Mouse (Mus musculus): ENCODE measurements around the gene Hspb7. TPM values are rescaled to one million over a fixed set of nuclear protein-coding genes. Genes with fewer than 3 reads are reported as not detected.

Gene Hspb7
- polyA plus RNA-seq, 1 experiment from 2014 or later, result not detected

DNA sequence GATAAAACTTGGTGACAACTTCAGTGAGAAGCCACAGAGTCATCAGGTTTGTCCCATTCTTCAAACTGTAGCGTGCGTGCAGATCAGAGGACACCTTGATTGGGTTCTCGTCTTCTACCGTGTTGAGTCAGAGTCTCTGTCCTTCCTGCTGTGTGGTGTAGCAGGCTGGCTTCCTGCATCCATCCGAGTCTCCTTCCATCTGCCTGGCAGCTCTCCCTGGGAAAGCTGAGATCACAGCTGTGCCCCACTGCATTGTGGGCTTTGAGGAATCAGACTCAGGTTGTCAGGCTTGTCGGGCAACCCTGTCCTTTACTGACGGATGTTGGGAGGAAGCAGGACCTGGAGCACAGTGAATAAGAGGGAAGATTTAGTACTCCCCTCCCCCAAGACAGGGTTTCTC is 25.6 kb downstream of the Hspb7 start:
- peaks cover 21% of the 10 kb centered on the region for H3K4me1 ChIP-seq (ENCODE audit: control insufficient read depth, insufficient read depth, low read length)
- 78% methylated on average over 7 of the region's 7 CpGs for WGBS

DNA sequence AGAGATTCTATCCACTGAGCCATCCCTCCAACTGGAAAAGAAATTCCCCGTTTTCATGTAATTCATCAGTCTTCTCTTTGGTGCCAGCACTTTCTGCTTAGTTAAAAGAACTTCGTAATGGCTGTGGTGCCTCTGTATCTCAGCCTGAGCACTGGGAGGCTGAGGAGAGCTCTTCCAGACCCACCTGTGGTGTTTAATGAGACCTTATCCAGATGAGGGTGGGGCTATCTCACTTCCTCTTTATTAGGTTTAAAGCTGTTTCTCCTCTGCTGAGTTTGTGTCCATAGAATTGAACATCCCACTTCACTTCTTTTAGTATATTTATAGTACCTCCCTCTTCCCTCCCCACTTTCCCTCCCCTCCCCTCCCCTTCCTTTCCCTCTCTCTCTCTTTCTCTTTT is 30.7 kb downstream of the Hspb7 start:
- 91% methylated on average over 2 of the region's 2 CpGs for WGBS
- Histone ChIP-seq H3K4me1 (ENCODE audit: control insufficient read depth, insufficient read depth, low read length) (peaks cover 8% of the 10 kb centered on the region; the same call in 1 of the 2 replicates), H3K9ac (ENCODE audit: low read depth, low read length) (no peak overlapping the region), H3K36me3 (ENCODE audit: control insufficient read depth, insufficient read depth, low read length) (peaks cover 48% of the 10 kb centered on the region), H3K27ac (ENCODE audit: low read depth, low read length) (no peak overlapping the region), H3K4me2 (replicated peaks; ENCODE audit: low read depth, low read length) (no peak overlapping the region), H3K9me3 (ENCODE audit: control insufficient read depth, low read length) (no peaks in the 10 kb centered on the region), H3K4me3 (ENCODE audit: low read length) (no peak overlapping the region), H3K27me3 (ENCODE audit: control insufficient read depth, insufficient read depth, low read length) (no peaks in the 10 kb centered on the region)
- no peak for ATAC-seq (ENCODE audit: low FRiP score, low TSS enrichment)

More for the DNA sequence above, 25.6 kb downstream of the Hspb7 start:
- ATAC-seq (ENCODE audit: low FRiP score, low TSS enrichment), result no peak
- Histone ChIP-seq H3K27ac (ENCODE audit: low read depth, low read length) (no peak overlapping the region), H3K4me3 (ENCODE audit: low read length) (no peak overlapping the region), H3K4me2 (replicated peaks; ENCODE audit: low read depth, low read length) (no peak overlapping the region), H3K27me3 (ENCODE audit: control insufficient read depth, insufficient read depth, low read length) (no peaks in the 10 kb centered on the region), H3K36me3 (ENCODE audit: control insufficient read depth, insufficient read depth, low read length) (peaks cover 32% of the 10 kb centered on the region), H3K9me3 (ENCODE audit: control insufficient read depth, low read length) (no peaks in the 10 kb centered on the region), H3K9ac (ENCODE audit: low read depth, low read length) (no peak overlapping the region)

DNA sequence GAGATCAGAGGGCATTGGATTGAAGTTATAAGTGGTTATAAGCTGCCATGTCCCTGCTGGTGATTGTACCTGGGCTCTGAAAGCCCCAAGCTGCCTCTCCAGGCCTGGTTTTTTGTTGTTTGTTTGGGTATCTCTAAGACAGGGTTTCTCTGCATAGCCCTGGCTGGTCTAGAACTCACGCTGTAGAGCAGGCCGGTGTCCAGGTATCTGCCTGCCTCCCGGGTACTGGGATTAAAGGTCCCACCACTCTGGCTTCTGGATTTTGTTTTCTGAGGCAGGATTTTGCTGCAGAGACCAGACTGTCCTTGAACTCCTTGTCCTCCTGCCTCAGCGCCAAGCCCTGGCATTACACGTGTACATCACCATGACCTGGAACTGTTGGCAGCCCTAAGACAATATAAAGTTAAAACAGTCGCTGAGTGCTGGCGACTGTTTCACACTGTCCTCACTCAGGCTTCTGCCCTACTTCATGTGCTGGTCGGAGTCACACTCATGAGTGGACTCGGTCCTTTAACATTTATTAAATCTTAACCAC is 31.4 kb downstream of the Hspb7 start:
- H3K4me2 ChIP-seq (replicated peaks; ENCODE audit: low read depth, low read length), result no peak overlapping the region
- ATAC-seq (ENCODE audit: low FRiP score, low TSS enrichment), result no peak
- H3K27ac ChIP-seq (ENCODE audit: low read depth, low read length), result no peak overlapping the region
- H3K4me1 ChIP-seq (ENCODE audit: control insufficient read depth, insufficient read depth, low read length), result 0 out of 2 replicates have a peak, but pooled peaks cover 5% of the 10 kb centered on the region
- no peak overlapping the region for H3K4me3 ChIP-seq (ENCODE audit: low read length)
- no peaks in the 10 kb centered on the region for H3K27me3 ChIP-seq (ENCODE audit: control insufficient read depth, insufficient read depth, low read length)
- peaks cover 41% of the 10 kb centered on the region for H3K36me3 ChIP-seq (ENCODE audit: control insufficient read depth, insufficient read depth, low read length)
- no peaks in the 10 kb centered on the region for H3K9me3 ChIP-seq (ENCODE audit: control insufficient read depth, low read length)
- 92% methylated on average over 9 of the region's 9 CpGs for WGBS
- H3K9ac ChIP-seq (ENCODE audit: low read depth, low read length), result no peak overlapping the region

DNA sequence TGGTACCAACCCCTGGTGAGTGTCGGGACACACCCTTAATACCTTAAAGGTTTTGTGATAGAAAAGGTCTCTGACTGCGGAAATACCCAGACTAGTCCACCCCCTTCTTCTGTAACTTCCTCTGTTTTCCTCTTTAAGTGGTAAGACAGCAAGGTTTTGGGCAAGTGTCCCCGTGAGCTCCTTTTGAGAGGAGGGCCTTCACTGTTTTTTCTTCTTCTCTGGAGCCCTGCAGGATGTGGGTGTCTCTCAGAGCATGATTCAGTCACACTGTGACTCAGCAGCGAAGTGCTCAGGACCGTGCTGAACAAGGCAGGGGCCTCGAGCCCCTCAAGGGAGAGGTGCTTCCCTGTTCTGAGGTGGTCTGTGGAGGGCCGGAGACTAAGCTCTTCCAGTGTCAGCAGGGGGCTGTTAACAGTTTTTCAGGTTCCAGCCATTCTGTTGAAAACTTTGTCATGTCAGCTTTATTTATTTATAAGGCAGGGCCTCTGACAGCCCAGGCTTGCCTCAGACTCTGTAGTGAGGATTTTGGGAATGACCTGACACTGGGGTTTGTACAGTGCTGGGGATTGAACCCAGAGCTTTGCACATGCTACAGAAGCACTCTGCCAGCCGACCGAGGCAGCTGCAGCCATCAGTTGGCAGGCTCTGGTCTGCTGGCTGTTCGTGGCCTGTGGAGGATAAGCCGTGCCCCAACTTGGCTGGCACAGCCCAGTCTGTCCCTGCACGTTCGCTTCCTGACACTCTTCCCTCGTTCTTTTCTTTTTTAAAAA is 34.2 kb downstream of the Hspb7 start:
- Histone ChIP-seq H3K4me3 (ENCODE audit: low read length) (no peak overlapping the region), H3K27ac (ENCODE audit: low read depth, low read length) (no peak overlapping the region), H3K9ac (ENCODE audit: low read depth, low read length) (no peak overlapping the region), H3K9me3 (ENCODE audit: control insufficient read depth, low read length) (no peaks in the 10 kb centered on the region), H3K4me2 (replicated peaks; ENCODE audit: low read depth, low read length) (no peak overlapping the region), H3K27me3 (ENCODE audit: control insufficient read depth, insufficient read depth, low read length) (no peaks in the 10 kb centered on the region), H3K4me1 (ENCODE audit: control insufficient read depth, insufficient read depth, low read length) (peaks cover 21% of the 10 kb centered on the region), H3K36me3 (ENCODE audit: control insufficient read depth, insufficient read depth, low read length) (peaks cover 21% of the 10 kb centered on the region; the same call in 1 of the 2 replicates)
- 78% methylated on average over 14 of the region's 14 CpGs for WGBS
- no peak for ATAC-seq (ENCODE audit: low FRiP score, low TSS enrichment)

DNA sequence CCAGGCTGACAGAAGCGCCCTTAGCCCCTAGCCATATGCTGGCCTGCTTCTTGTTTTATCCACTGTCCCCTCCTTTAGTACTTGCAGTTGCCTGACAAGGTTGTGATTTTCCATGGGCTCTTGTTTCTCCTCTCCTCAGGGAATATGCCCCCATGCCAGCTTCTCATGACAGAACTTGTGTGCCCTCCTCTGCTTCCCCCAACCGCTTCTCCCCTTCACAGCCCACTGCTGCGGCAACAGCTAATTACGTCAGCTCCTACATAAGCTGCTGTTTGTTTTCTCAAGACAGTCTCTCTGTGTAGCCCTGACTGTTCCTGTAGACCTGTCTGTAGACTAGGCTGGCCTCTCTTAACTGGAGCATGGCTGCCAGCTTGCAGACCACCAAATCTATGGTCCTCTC is 34.9 kb downstream of the Hspb7 start:
- H3K9me3 ChIP-seq (ENCODE audit: control insufficient read depth, low read length), result no peaks in the 10 kb centered on the region
- H3K4me1 ChIP-seq (ENCODE audit: control insufficient read depth, insufficient read depth, low read length), result peaks cover 21% of the 10 kb centered on the region
- WGBS, result 61% methylated on average over 4 of the region's 4 CpGs
- ATAC-seq (ENCODE audit: low FRiP score, low TSS enrichment), result no peak
- no peaks in the 10 kb centered on the region for H3K27me3 ChIP-seq (ENCODE audit: control insufficient read depth, insufficient read depth, low read length)
- H3K4me3 ChIP-seq (ENCODE audit: low read length), result no peak overlapping the region
- no peak overlapping the region for H3K27ac ChIP-seq (ENCODE audit: low read depth, low read length)
- H3K9ac ChIP-seq (ENCODE audit: low read depth, low read length), result no peak overlapping the region
- no peak overlapping the region for H3K4me2 ChIP-seq (replicated peaks; ENCODE audit: low read depth, low read length)
- peaks cover 27% of the 10 kb centered on the region; the same call in 1 of the 2 replicates for H3K36me3 ChIP-seq (ENCODE audit: control insufficient read depth, insufficient read depth, low read length)

DNA sequence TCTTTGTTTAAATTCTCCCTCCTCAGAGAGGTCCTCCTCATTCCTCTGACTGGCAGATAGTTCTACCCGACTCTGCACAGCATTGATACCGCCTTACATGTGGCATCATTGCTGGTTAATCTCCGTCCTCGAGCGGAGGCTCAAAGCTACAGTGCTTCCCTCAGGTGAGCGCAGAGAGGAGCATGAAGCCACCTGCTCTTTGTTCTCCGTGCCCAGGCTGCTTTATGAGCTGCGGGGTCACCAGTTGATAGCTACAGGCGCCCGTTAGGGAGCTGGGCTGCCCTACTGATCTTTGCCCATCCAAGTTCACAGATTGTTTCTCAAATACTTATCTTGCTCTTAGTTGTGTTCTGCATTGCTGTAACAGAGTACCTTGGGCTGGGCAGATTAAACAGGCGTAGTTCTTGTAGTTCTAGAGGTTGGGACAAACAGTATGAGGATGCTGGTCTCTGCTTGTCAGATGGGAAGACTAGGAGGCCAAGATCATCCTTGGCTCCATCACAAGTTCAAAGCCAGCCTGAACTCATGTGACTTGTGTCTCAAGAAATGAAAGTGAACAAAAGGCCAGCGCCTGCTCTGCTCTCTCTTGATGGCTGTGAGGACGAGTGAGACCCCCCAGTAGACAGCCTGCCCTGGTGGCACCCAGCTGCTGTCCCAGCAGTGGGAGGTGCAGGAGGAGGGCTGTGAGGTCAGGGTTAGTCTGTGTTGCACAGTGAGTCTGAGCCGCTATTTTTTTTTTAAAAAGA is 35.8 kb downstream of the Hspb7 start:
- Histone ChIP-seq H3K4me1 (ENCODE audit: control insufficient read depth, insufficient read depth, low read length) (peaks cover 21% of the 10 kb centered on the region), H3K9ac (ENCODE audit: low read depth, low read length) (no peak overlapping the region), H3K27ac (ENCODE audit: low read depth, low read length) (no peak overlapping the region), H3K27me3 (ENCODE audit: control insufficient read depth, insufficient read depth, low read length) (no peaks in the 10 kb centered on the region), H3K36me3 (ENCODE audit: control insufficient read depth, insufficient read depth, low read length) (peaks cover 29% of the 10 kb centered on the region; the same call in 1 of the 2 replicates), H3K4me3 (ENCODE audit: low read length) (no peak overlapping the region), H3K4me2 (replicated peaks; ENCODE audit: low read depth, low read length) (no peak overlapping the region), H3K9me3 (ENCODE audit: control insufficient read depth, low read length) (no peaks in the 10 kb centered on the region)
- WGBS, result 89% methylated on average over 14 of the region's 14 CpGs
- ATAC-seq (ENCODE audit: low FRiP score, low TSS enrichment), result no peak

DNA sequence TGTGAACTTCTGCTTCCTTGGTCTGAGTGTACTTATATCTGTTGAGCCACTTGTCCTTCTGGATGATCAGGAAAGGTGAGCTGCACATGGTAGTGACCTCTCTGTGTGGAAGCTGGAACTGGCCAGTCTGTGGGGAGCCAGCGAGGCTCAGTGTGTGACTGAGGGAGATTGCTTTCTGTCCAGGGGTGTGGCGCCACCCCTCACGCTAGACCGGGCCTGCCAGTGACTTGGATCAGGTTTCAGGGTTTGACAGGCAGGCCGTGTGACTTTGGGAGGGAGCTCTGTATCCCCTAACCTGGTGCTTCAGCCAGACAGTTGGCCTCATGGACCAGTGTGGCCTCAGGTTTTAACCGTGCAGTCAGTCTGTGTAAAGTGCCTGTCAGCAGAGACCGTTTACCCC is 37.7 kb downstream of the Hspb7 start:
- Histone ChIP-seq H3K4me1 (ENCODE audit: control insufficient read depth, insufficient read depth, low read length) (peaks cover 21% of the 10 kb centered on the region), H3K4me2 (replicated peaks; ENCODE audit: low read depth, low read length) (no peak overlapping the region), H3K9ac (ENCODE audit: low read depth, low read length) (peak overlapping the region; percentile 31), H3K4me3 (ENCODE audit: low read length) (no peak overlapping the region), H3K9me3 (ENCODE audit: control insufficient read depth, low read length) (no peaks in the 10 kb centered on the region), H3K36me3 (ENCODE audit: control insufficient read depth, insufficient read depth, low read length) (peaks cover 25% of the 10 kb centered on the region), H3K27me3 (ENCODE audit: control insufficient read depth, insufficient read depth, low read length) (no peaks in the 10 kb centered on the region), H3K27ac (ENCODE audit: low read depth, low read length) (no peak overlapping the region)
- peak; percentile 85 for ATAC-seq (ENCODE audit: low FRiP score, low TSS enrichment)
- 8% methylated on average over 7 of the region's 7 CpGs for WGBS

DNA sequence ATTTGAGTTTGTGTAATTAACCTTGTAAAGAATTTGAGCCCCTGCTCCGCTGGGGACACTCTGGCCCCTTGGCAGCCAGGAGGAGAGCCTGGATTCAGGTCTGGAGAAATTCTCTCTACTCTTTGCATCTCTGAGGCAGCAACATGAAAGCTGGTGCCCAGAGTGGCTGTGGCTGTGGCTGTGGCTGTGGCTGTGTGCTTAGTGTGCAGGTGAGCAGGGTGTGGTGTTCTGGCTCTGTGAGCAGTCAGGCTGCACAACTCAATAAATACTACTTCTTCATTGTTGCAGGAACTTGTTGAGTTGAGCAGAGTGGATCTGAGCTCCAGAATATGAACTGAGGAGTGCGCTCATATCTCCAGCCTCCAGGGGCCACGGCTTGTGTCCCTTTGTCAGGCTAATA is 38.3 kb downstream of the Hspb7 start:
- Histone ChIP-seq H3K4me3 (ENCODE audit: low read length) (no peak overlapping the region), H3K9me3 (ENCODE audit: control insufficient read depth, low read length) (no peaks in the 10 kb centered on the region), H3K27ac (ENCODE audit: low read depth, low read length) (peak overlapping the region; percentile 4; the same call in 1 of the 2 replicates), H3K4me2 (replicated peaks; ENCODE audit: low read depth, low read length) (no peak overlapping the region), H3K9ac (ENCODE audit: low read depth, low read length) (no peak overlapping the region), H3K4me1 (ENCODE audit: control insufficient read depth, insufficient read depth, low read length) (peaks cover 21% of the 10 kb centered on the region), H3K27me3 (ENCODE audit: control insufficient read depth, insufficient read depth, low read length) (no peaks in the 10 kb centered on the region), H3K36me3 (ENCODE audit: control insufficient read depth, insufficient read depth, low read length) (peaks cover 31% of the 10 kb centered on the region)
- 72% methylated on average over 3 of the region's 3 CpGs for WGBS
- no peak for ATAC-seq (ENCODE audit: low FRiP score, low TSS enrichment)

DNA sequence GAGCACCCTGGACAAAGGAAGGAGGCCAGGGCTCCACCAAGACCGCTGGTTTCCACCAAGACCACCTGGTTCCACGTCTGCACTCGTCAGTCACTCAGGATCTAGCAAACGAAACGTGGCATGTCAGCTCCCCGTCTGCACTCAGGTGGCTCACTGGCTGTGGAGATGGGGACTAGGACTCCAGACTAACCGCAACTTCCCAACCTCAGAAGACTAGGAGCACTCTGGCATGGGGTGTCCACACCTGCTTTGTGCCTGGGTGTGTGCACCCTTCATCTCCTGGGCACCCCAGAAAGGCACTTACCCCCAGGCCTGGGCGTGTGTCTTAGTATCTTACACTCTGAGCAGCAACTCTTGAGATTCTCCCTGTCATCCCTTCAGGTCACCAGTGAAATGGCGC is 39.2 kb downstream of the Hspb7 start:
- no peak overlapping the region for H3K4me2 ChIP-seq (replicated peaks; ENCODE audit: low read depth, low read length)
- no peaks in the 10 kb centered on the region for H3K27me3 ChIP-seq (ENCODE audit: control insufficient read depth, insufficient read depth, low read length)
- H3K36me3 ChIP-seq (ENCODE audit: control insufficient read depth, insufficient read depth, low read length), result peaks cover 40% of the 10 kb centered on the region
- no peak overlapping the region for H3K27ac ChIP-seq (ENCODE audit: low read depth, low read length)
- H3K4me3 ChIP-seq (ENCODE audit: low read length), result no peak overlapping the region
- WGBS, result 94% methylated on average over 9 of the region's 9 CpGs
- no peaks in the 10 kb centered on the region for H3K9me3 ChIP-seq (ENCODE audit: control insufficient read depth, low read length)
- no peak overlapping the region for H3K9ac ChIP-seq (ENCODE audit: low read depth, low read length)
- peaks cover 18% of the 10 kb centered on the region for H3K4me1 ChIP-seq (ENCODE audit: control insufficient read depth, insufficient read depth, low read length)
- ATAC-seq (ENCODE audit: low FRiP score, low TSS enrichment), result no peak
